ENCODE assay signal across 13 mouse cellular contexts in genomic region chr15:84942647-84943285, GRCm38 (mm10). TPM values are rescaled to one million over a fixed set of nuclear protein-coding genes. Genes with fewer than 3 reads are reported as not detected.
DNase-seq lines count a peak whose midpoint lies in the region; ATAC-seq and TF ChIP-seq lines count a peak whose summit lies in the region.
"Had no signal": no experiment of that assay in that cellular context is flagged by ENCODE, and none has a peak within 500 bp of the region (broad histone marks: within the 10 kb centered on the region; RNA-seq: fewer than 3 reads in every experiment).

No protein-coding gene starts in this region.

- no peaks in the 10 kb centered on the region for H3K4me1 ChIP-seq in forebrain, embryonic 13.5 days
- no peaks in the 10 kb centered on the region for H3K4me1 ChIP-seq in forebrain, embryonic 11.5 days (replicated peaks; ENCODE audit: control insufficient read depth, insufficient read depth, low read length)
- H3K4me1 ChIP-seq: embryonic facial prominence, embryonic 15.5 days had no signal

- H3K4me3 ChIP-seq in forebrain, embryonic 13.5 days: no peak overlapping the region
- H3K4me3 ChIP-seq in forebrain, embryonic 11.5 days (ENCODE audit: low read depth, low read length): no peak overlapping the region
- H3K4me3 ChIP-seq: embryonic facial prominence, embryonic 15.5 days; megakaryocyte, embryonic 14.5 days had no signal

- 68% methylated on average over 11 of the region's 11 CpGs for WGBS in forebrain, embryonic 13.5 days
- WGBS in forebrain, embryonic 11.5 days: 76% methylated on average over 11 of the region's 11 CpGs

- H3K36me3 ChIP-seq in forebrain, embryonic 13.5 days (ENCODE audit: poor library complexity, severe bottlenecking): peaks cover 67% of the 10 kb centered on the region
- H3K36me3 ChIP-seq in forebrain, embryonic 11.5 days (ENCODE audit: control insufficient read depth, insufficient read depth, low read length): peaks cover 8% of the 10 kb centered on the region; the same call in 1 of the 2 replicates

- no peak for TF ChIP-seq CTCF in brain, embryonic 14.5 days (IDR thresholded peaks at IDR 0.05; ENCODE audit: borderline replicate concordance, extremely low read depth, insufficient read depth, insufficient read length)

- H3K9ac ChIP-seq in forebrain, embryonic 13.5 days: no peak overlapping the region
- H3K9ac ChIP-seq in forebrain, embryonic 11.5 days (ENCODE audit: low read length): no peak overlapping the region
- H3K9ac ChIP-seq: embryonic facial prominence, embryonic 15.5 days had no signal

- H3K4me2 ChIP-seq in forebrain, embryonic 13.5 days: no peak overlapping the region
- H3K4me2 ChIP-seq in forebrain, embryonic 11.5 days (ENCODE audit: low read depth, low read length, severe bottlenecking): no peak overlapping the region
- H3K4me2 ChIP-seq: embryonic facial prominence, embryonic 15.5 days had no signal

- H3K27me3 ChIP-seq in forebrain, embryonic 13.5 days: no peaks in the 10 kb centered on the region
- H3K27me3 ChIP-seq in forebrain, embryonic 11.5 days (ENCODE audit: control insufficient read depth, insufficient read depth, low read length): no peaks in the 10 kb centered on the region
- H3K27me3 ChIP-seq: embryonic facial prominence, embryonic 15.5 days had no signal

- no peaks in the 10 kb centered on the region for H3K9me3 ChIP-seq in forebrain, embryonic 13.5 days (replicated peaks)
- no peaks in the 10 kb centered on the region for H3K9me3 ChIP-seq in forebrain, embryonic 11.5 days (ENCODE audit: control insufficient read depth, low read length)
- H3K9me3 ChIP-seq: embryonic facial prominence, embryonic 15.5 days; megakaryocyte, embryonic 14.5 days had no signal

- TF ChIP-seq POLR2A in brain, embryonic 14.5 days (IDR thresholded peaks at IDR 0.05; ENCODE audit: borderline replicate concordance, extremely low read depth, insufficient read depth, insufficient read length, poor library complexity, severe bottlenecking): no peak

- no peak for DNase-seq in forebrain, embryonic 11.5 days (ENCODE audit: low spot score)
- DNase-seq in layer of hippocampus, adult 11-12 months (ENCODE audit: low spot score): peak; percentile 67
- DNase-seq in layer of hippocampus, postnatal 25 days (ENCODE audit: extremely low spot score in 1 of 2, low spot score in 1 of 2): no peak
- DNase-seq in brain, embryonic 14.5 days (ENCODE audit: low read depth): peak; percentile 33
- DNase-seq in layer of hippocampus, postnatal 36 days: peak; percentile 70 to 73
- no peak for DNase-seq in spleen, adult 12 weeks (ENCODE audit: low spot score)
- no peak for DNase-seq in Muller cell, postnatal 12 days (ENCODE audit: inconsistent ontology term)
- DNase-seq: adrenal gland, postnatal 14 days; cerebellum, adult 2 months; kidney, adult 9 months had no signal

- no peak overlapping the region for H3K27ac ChIP-seq in forebrain, embryonic 13.5 days
- no peak overlapping the region for H3K27ac ChIP-seq in forebrain, embryonic 11.5 days (ENCODE audit: low read depth, low read length)
- H3K27ac ChIP-seq: embryonic facial prominence, embryonic 15.5 days had no signal

- ATAC-seq in forebrain, embryonic 13.5 days: peak; percentile 66; the same call in 1 of the 2 replicates
- ATAC-seq in forebrain, embryonic 11.5 days (replicated peaks; ENCODE audit: low FRiP score): no peak

RNA-seq across cellular contexts. Expression of gene Nup50, which starts 19.6 kb away (rescaled TPM):
- 41.9 and 44.7 TPM in 2 replicates for polyA plus RNA-seq in forebrain, embryonic 13.5 days (2015; fragmentation: Nextera tagmentation; extraction: Ambion mirVana)
- polyA plus RNA-seq in forebrain, embryonic 11.5 days (2014; fragmentation: Nextera tagmentation; extraction: Ambion mirVana): 75.8 and 79.7 TPM in 2 replicates
- total RNA-seq in layer of hippocampus, postnatal 25 days (2021): 10 to 100 TPM; 31.0 to 32.5 TPM
- 16.6 and 24.5 TPM in 2 replicates for polyA plus RNA-seq in brain, embryonic 14.5 days (2012; rRNA removed)
- total RNA-seq in layer of hippocampus, postnatal 36 days (2021): 10 to 100 TPM; 33.5 to 36.5 TPM

RNA-seq across cellular contexts. Expression of gene Gm29666, which starts 22.9 kb away (rescaled TPM):
- 1.1 TPM in 2 replicates for polyA plus RNA-seq in forebrain, embryonic 13.5 days (2015; fragmentation: Nextera tagmentation; extraction: Ambion mirVana)
- 0.79 and 1.5 TPM in 2 replicates for polyA plus RNA-seq in forebrain, embryonic 11.5 days (2014; fragmentation: Nextera tagmentation; extraction: Ambion mirVana)
- total RNA-seq in layer of hippocampus, postnatal 25 days (2021): 1 to 10 TPM in 1 of 2 experiments, under 1 TPM in 1; 0.89 to 1.6 TPM
- polyA plus RNA-seq in brain, embryonic 14.5 days (2012; rRNA removed): 1.0 and 1.4 TPM in 2 replicates
- 1 to 10 TPM; 1.2 to 1.4 TPM for total RNA-seq in layer of hippocampus, postnatal 36 days (2021)

RNA-seq across cellular contexts. Expression of gene 5031439G07Rik, which starts 45.6 kb away (rescaled TPM):
- 14.1 and 14.7 TPM in 2 replicates for polyA plus RNA-seq in forebrain, embryonic 13.5 days (2015; fragmentation: Nextera tagmentation; extraction: Ambion mirVana)
- 16.2 and 28.6 TPM in 2 replicates for polyA plus RNA-seq in forebrain, embryonic 11.5 days (2014; fragmentation: Nextera tagmentation; extraction: Ambion mirVana)
- total RNA-seq in layer of hippocampus, postnatal 25 days (2021): 10 to 100 TPM; 80.6 to 99.0 TPM
- polyA plus RNA-seq in brain, embryonic 14.5 days (2012; rRNA removed): 39.4 and 69.9 TPM in 2 replicates
- total RNA-seq in layer of hippocampus, postnatal 36 days (2021): 100 to 1,000 TPM in 1 of 2 experiments, 10 to 100 TPM in 1; 93.1 to 105 TPM

Comparison
In these comparisons a context has a peak if more than half of its experiments do, and no peak if none do; other contexts are left out.
1. DNase-seq: peak in layer of hippocampus, adult 11-12 months (single experiment), brain, embryonic 14.5 days (single experiment) and layer of hippocampus, postnatal 36 days (2 of 2); none in forebrain, embryonic 11.5 days (single experiment), layer of hippocampus, postnatal 25 days (0 of 2), spleen, adult 12 weeks (single experiment) and Muller cell, postnatal 12 days (single experiment).